Mouse (Mus musculus) stomach, postnatal 0 days (tissue): ENCODE measurements around the gene Fam189a1. TPM values are rescaled to one million over a fixed set of nuclear protein-coding genes. Genes with fewer than 3 reads are reported as not detected.

Experiments used
- ATAC-seq: fragments of 200-750 bp; cut with Nextera tagmentation; 2 replicates; pipeline ENCODE4 v1.8.0; 2017; ENCODE audit not compliant: low FRiP score, low TSS enrichment
- DNase-seq: peaks from one replicate; pipeline ENCODE4 v3.0.0-alpha.2; 2016; ENCODE audit warnings: low spot score
- H3K27ac ChIP-seq: fragments of 300-500 bp; sonication (generic); replicated peaks from 2 replicates; pipeline ENCODE4 v1.5.1; 2014; ENCODE audit warnings: mild to moderate bottlenecking, control low read depth
- H3K27me3 ChIP-seq: fragments of 300-500 bp; sonication (generic); 2 replicates; pipeline ENCODE4 v1.6.1; 2014; ENCODE audit warnings: low read length; ENCODE audit not compliant: control insufficient read depth, insufficient read depth
- H3K36me3 ChIP-seq: fragments of 300-500 bp; sonication (generic); 2 replicates; pipeline ENCODE4 v1.6.1; 2014; ENCODE audit warnings: low read length, mixed read lengths; ENCODE audit not compliant: control insufficient read depth, insufficient read depth
- H3K4me1 ChIP-seq: fragments of 300-500 bp; sonication (generic); replicated peaks from 2 replicates; pipeline ENCODE4 v1.6.1; 2014; ENCODE audit warnings: antibody characterized with exemption; ENCODE audit not compliant: control insufficient read depth, insufficient read depth
- H3K4me2 ChIP-seq: fragments of 300-500 bp; sonication (generic); replicated peaks from 2 replicates; pipeline ENCODE4 v1.6.1; 2014; ENCODE audit warnings: low read depth, mild to moderate bottlenecking, control low read depth, moderate library complexity
- H3K4me3 ChIP-seq: fragments of 300-500 bp; sonication (generic); 2 replicates; pipeline ENCODE4 v1.5.1; 2014; ENCODE audit warnings: low read depth, low read length, control low read depth
- H3K9ac ChIP-seq: fragments of 300-500 bp; sonication (generic); 2 replicates; pipeline ENCODE4 v1.6.1; 2014; ENCODE audit warnings: mild to moderate bottlenecking, low read length, control low read depth, mixed read lengths
- H3K9me3 ChIP-seq: fragments of 300-500 bp; sonication (generic); 2 replicates; pipeline ENCODE4 v1.6.1; 2016; ENCODE audit warnings: low read length; ENCODE audit not compliant: control insufficient read depth
- CTCF ChIP-seq: IDR thresholded peaks from 2 replicates; pipeline ENCODE4 v1.5.1; 2016; ENCODE audit warnings: antibody characterized with exemption, low read depth, mild to moderate bottlenecking, moderate library complexity
- EP300 ChIP-seq: optimal IDR thresholded peaks from 2 replicates; pipeline ENCODE3; 2016; ENCODE audit warnings: antibody characterized with exemption
- WGBS: fragments of 180-500 bp; shearing (Covaris S2); extraction: QIAGEN DNeasy Blood & Tissue Kit; methylation state at CpG from one replicate; pipeline ENCODE4 v1.1.7; 2014; 5-methylcytosine and 5-hydroxymethylcytosine counted together
- polyA plus RNA-seq: library from polyadenylated mRNA; unstranded; fragments of >200 nt; fragmentation: Nextera tagmentation; extraction: Ambion mirVana; gene quantifications from 2 replicates; pipeline ENCODE4 v1.2.1, GENCODE M21; 2015

Fam189a1 gene
- polyA plus RNA-seq, 1 experiment from 2014 or later = 0.25 TPM

DNA sequence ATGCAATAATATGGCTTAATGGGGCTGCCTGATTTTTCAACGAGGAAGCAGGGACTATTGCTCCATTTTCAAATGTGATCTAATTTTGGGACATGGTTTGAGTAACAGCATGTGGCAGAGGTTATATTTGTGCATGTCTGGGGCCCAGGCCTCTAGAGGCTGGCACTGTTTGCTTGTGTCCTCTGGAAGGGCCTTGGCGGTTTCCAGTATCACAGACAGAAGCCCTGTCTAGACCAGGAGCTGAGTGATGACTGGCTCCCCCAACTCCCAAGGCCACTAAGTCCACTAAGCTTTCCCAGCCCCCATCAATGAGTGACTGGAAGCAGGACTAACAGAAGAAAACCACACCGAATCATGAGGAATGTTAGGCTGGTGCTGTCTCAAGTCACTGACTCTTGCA, 265.2 kb downstream of the Fam189a1 start:
- no peak overlapping the region for H3K27ac ChIP-seq
- no peaks in the 10 kb centered on the region for H3K9me3 ChIP-seq
- ATAC-seq = no peak
- no peak overlapping the region for H3K4me2 ChIP-seq
- H3K4me1 ChIP-seq = no peaks in the 10 kb centered on the region
- no peak overlapping the region for H3K9ac ChIP-seq
- no peaks in the 10 kb centered on the region for H3K27me3 ChIP-seq
- H3K4me3 ChIP-seq = no peak overlapping the region
- no peaks in the 10 kb centered on the region for H3K36me3 ChIP-seq
- 66% methylated on average over 3 of the region's 3 CpGs for WGBS
- TF ChIP-seq CTCF = no peak
- TF ChIP-seq EP300 = no peak
- DNase-seq = no peak

DNA sequence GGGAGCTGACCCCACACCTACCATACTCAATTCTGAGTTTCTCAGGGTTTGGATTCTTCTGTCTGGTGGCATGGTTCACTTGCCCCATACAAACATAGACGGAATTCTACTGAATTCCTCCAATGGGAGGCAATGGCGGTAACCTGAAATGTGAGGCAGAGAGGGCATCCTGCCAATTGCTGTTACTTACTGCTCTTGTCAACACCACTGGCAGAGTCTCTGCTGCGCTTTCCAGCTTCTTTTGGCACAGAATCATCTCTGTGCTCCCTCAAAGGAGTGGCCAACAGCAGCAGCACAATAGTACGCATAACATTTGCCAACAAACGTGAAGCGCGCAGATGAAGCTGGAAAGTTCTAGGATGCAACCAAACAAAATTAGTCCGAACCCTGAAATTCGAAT, 266.5 kb downstream of the Fam189a1 start:
- H3K4me3 ChIP-seq = no peak overlapping the region
- 69% methylated on average over 9 of the region's 9 CpGs for WGBS
- no peaks in the 10 kb centered on the region for H3K36me3 ChIP-seq
- no peak overlapping the region for H3K27ac ChIP-seq
- no peaks in the 10 kb centered on the region for H3K4me1 ChIP-seq
- no peak for ATAC-seq
- no peak overlapping the region for H3K9ac ChIP-seq
- H3K9me3 ChIP-seq = no peaks in the 10 kb centered on the region
- H3K4me2 ChIP-seq = no peak overlapping the region
- no peak for TF ChIP-seq CTCF
- no peak for TF ChIP-seq EP300
- no peaks in the 10 kb centered on the region for H3K27me3 ChIP-seq
- no peak for DNase-seq

DNA sequence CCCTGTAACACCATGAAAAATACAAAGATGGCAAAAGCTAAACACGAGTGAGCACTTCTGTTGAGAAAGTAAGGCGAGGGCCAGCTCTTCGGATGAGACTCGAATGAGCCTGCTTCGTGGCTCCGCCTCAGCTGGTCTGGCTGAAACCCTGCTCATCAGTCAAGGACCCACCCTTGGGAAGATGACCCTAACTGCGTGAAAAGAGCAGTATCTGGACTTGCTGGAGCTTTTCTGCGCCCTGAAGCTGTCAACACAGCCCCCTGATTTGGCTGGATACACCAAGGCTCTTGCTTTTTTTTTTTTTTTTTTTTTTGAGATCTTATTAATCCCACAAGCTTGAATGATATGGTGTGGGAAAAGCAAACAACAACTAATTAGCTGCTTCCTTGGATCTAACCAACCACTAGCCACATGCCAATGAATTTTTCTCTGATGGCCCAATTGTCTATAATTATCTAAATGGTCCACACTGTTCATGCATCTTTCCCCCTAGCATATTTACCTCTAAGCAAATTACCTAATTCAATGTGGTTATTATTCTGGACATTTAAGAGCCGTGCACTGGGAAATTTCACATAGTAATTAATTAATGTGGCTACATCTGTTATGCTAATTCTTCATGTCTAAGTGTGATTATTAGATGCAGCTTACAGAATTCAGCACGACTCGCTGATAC, 272.0 kb downstream of the Fam189a1 start:
- no peaks in the 10 kb centered on the region for H3K4me1 ChIP-seq
- 63% methylated on average over 11 of the region's 11 CpGs for WGBS
- H3K4me2 ChIP-seq = no peak overlapping the region
- no peaks in the 10 kb centered on the region for H3K9me3 ChIP-seq
- H3K4me3 ChIP-seq = no peak overlapping the region
- no peaks in the 10 kb centered on the region for H3K36me3 ChIP-seq
- TF ChIP-seq EP300 = no peak
- no peak for TF ChIP-seq CTCF
- H3K9ac ChIP-seq = no peak overlapping the region
- H3K27me3 ChIP-seq = no peaks in the 10 kb centered on the region
- DNase-seq (no peak), ATAC-seq (no peak)
- no peak overlapping the region for H3K27ac ChIP-seq

DNA sequence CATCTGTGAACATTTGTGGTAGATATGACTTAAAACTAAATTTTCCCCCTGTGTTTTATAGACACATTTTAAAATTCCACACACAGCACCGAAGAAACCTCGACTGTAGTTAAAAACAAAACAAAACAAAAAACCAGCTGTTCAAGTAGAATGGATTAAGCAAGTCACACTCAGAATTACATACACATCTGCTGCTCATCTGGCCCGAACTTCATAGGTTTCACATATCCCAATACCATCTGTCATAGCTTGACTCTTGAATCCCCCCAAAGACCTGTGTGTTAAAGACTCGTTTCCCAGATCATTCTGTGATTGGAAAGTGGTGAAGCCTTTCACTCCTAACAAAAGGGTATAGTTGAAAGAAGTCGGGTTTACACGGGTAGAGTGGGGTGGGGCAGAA, 274.1 kb downstream of the Fam189a1 start:
- TF ChIP-seq EP300 = no peak
- no peaks in the 10 kb centered on the region for H3K27me3 ChIP-seq
- H3K36me3 ChIP-seq = no peaks in the 10 kb centered on the region
- no peak overlapping the region for H3K9ac ChIP-seq
- ATAC-seq (no peak), DNase-seq (no peak)
- no peaks in the 10 kb centered on the region for H3K9me3 ChIP-seq
- 52% methylated on average over 6 of the region's 6 CpGs for WGBS
- no peak overlapping the region for H3K4me3 ChIP-seq
- no peaks in the 10 kb centered on the region for H3K4me1 ChIP-seq
- no peak overlapping the region for H3K4me2 ChIP-seq
- no peak overlapping the region for H3K27ac ChIP-seq

DNA sequence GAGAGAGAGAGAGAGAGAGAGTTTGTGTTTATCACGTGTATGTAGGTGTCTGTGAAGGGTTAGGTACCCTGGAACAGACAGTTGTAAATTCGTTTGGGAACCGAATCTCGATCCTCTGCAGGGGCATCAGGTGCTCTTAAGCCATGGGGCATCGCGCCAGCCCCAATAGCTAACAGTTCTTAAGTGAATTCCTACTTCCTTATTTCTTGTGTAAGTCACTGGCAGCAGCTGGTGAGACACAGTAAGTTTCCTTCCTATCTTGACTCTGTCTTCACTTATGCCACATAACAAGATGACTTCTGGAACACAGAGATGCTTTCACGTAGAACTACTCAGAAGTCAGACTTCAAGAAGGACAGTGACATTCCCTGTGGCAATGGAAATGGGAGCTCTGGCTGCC, 275.0 kb downstream of the Fam189a1 start:
- no peaks in the 10 kb centered on the region for H3K4me1 ChIP-seq
- no peak overlapping the region for H3K4me3 ChIP-seq
- DNase-seq = no peak
- H3K4me2 ChIP-seq = no peak overlapping the region
- H3K9ac ChIP-seq = no peak overlapping the region
- H3K9me3 ChIP-seq = no peaks in the 10 kb centered on the region
- no peak for TF ChIP-seq EP300
- no peak for TF ChIP-seq CTCF
- no peak for ATAC-seq
- H3K27ac ChIP-seq = no peak overlapping the region
- 79% methylated on average over 7 of the region's 7 CpGs for WGBS
- no peaks in the 10 kb centered on the region for H3K27me3 ChIP-seq
- H3K36me3 ChIP-seq = no peaks in the 10 kb centered on the region

DNA sequence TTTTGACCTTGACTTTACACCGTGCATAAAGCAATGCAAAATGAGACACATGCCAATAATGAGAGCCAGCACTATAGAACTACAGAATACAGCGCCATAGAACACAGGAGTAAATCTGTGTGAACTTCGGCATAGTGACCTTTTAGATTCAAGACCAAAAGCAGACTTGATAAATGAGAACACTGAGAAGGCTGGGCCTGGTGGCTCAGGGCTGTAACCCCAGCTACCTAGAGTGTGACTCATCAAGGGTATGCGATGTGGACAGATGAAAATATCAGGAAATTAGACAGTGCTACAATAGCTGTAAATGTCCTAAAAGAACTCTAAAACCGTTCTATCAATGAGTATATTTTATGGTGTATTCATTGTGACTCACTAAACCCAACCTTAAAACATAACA, 276.0 kb downstream of the Fam189a1 start:
- Histone ChIP-seq H3K4me1 (no peaks in the 10 kb centered on the region), H3K9ac (no peak overlapping the region), H3K36me3 (no peaks in the 10 kb centered on the region), H3K27ac (no peak overlapping the region), H3K4me3 (no peak overlapping the region), H3K4me2 (no peak overlapping the region), H3K9me3 (no peaks in the 10 kb centered on the region), H3K27me3 (no peaks in the 10 kb centered on the region)
- ATAC-seq (no peak), DNase-seq (no peak)
- 74% methylated on average over 5 of the region's 5 CpGs for WGBS
- TF ChIP-seq CTCF = no peak
- TF ChIP-seq EP300 = no peak
